Mouse (Mus musculus): ENCODE measurements around the gene Gm49450. TPM values are rescaled to one million over a fixed set of nuclear protein-coding genes. Genes with fewer than 3 reads are reported as not detected.
"Not testable (repeated sequence)": the region's sequence is repeated elsewhere in the genome, so short reads cannot be mapped to it uniquely, and the experiment has no call there.

Gm49450 gene
- polyA plus RNA-seq, 1 experiment: 559 TPM

DNA sequence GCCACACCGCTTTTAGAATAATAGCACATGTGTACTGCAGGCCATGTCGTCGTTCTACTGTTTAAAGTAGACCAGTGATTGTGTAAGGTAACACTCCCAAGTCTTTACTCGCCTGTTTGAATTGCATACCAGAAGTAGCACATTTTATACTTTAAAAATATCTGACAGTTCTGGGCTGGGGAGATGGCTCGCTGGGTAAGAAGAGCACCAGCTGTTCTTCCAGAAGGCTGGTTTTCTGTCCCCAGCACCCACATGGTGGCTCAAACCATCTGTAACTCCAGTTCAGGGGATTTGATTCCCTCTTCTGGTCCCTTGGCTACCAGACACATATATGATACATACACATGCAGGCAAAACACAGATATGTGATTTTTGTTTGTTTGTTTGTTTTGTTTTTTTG is 4.1 kb upstream of the Gm49450 start:
- H3K4me1 ChIP-seq (ENCODE audit: control insufficient read depth, insufficient read depth, low read length): no peaks in the 10 kb centered on the region; the same call in 1 of the 2 replicates
- H3K4me3 ChIP-seq (ENCODE audit: insufficient read depth, low read length): no peak overlapping the region
- TF ChIP-seq POLR2A (IDR thresholded peaks at IDR 0.05; ENCODE audit: low read depth, low read length) (no peak), CTCF (IDR thresholded peaks at IDR 0.05; ENCODE audit: borderline replicate concordance, insufficient read depth, low read length) (no peak)
- H3K27ac ChIP-seq (ENCODE audit: insufficient read depth, low read length): no peak overlapping the region

DNA sequence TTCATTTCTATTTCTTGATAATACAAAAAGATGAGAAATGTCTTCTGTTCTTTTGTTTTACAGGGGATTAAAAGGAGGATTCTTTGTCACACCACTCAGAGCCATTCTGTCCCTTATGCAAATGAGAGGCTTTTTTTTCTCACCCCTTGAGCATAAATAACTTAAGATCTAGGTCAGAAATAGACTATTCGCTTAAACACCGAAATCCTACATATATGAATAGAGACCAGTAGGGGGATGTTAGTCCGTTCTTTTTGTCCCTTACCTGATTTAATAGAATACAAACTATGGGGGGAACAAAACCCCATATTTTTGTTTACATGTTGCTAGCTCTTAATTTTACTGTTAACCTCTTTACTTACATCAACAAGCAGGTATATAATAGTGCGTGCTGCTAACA is 2.6 kb upstream of the Gm49450 start:
- H3K27ac ChIP-seq (ENCODE audit: insufficient read depth, low read length): no peak overlapping the region
- H3K4me3 ChIP-seq (ENCODE audit: insufficient read depth, low read length): no peak overlapping the region
- H3K4me1 ChIP-seq (ENCODE audit: control insufficient read depth, insufficient read depth, low read length): no peaks in the 10 kb centered on the region; the same call in 1 of the 2 replicates
- TF ChIP-seq POLR2A (IDR thresholded peaks at IDR 0.05; ENCODE audit: low read depth, low read length) (no peak), CTCF (IDR thresholded peaks at IDR 0.05; ENCODE audit: borderline replicate concordance, insufficient read depth, low read length) (no peak)

DNA sequence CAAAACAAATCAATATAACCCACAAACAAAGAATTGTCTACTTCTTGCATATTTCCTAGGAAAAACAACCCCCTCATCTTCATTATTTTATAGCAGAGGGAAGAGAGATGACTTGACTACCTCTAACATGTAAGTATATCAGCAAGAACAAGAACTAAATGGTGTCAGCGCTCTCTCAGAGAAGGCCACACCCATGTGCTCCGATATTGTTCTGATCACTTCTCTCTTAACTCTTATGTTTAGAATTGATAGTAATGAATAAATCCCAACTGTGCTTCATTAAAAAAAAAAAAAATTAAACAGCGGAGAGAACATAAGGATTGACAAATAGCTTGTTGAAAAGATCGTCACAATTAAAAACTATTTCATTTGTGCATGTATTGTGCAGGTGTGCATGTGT is 2.0 kb upstream of the Gm49450 start:
- Histone ChIP-seq H3K4me1 (ENCODE audit: control insufficient read depth, insufficient read depth, low read length) (no peaks in the 10 kb centered on the region; the same call in 1 of the 2 replicates), H3K27ac (ENCODE audit: insufficient read depth, low read length) (peak overlapping the region; percentile 18; the same call in 1 of the 2 replicates), H3K4me3 (ENCODE audit: insufficient read depth, low read length) (no peak overlapping the region)
- TF ChIP-seq POLR2A (IDR thresholded peaks at IDR 0.05; ENCODE audit: low read depth, low read length) (no peak), CTCF (IDR thresholded peaks at IDR 0.05; ENCODE audit: borderline replicate concordance, insufficient read depth, low read length) (no peak)

DNA sequence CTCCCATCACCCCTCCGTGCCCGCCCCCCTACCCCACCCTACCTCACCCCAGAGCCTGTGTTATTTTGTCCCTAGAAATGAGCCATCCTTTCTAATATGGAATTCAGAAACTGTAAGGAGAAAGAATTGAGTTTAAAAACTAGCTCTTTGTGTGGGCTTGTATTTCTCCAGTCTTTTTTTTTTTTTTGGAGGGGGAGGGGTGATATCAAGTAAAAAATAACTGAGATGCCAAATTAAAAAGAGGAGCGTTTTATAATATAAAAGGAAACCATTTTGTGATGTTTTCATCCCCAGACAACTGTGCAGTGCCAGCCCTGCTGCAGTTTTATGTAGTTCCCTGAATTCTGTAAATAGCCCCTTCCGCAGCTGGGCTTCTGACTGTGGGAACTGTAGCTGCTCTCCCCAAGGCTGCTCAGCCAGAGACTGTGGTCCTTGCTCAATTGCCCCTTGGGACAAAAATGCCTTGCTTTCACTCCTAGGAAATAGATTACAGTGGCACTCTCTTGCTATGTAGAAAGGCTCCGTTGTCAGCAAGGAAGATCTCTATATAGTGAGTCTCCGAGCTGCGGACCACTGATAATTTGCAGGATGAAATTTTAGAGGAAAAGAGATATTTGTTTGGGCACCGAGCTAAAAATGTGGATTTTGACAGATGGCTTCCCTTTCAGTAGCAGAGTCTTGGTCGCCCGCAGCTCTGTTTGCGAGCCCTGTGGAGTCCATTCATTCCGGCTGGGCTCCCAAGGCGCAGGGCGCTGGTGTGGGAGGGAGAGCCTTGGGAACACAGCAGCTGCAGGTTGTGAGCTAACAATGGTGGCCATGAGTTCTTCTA is 1.3 kb upstream of the Gm49450 start:
- TF ChIP-seq POLR2A (IDR thresholded peaks at IDR 0.05; ENCODE audit: low read depth, low read length): no peak
- no peak for TF ChIP-seq CTCF (IDR thresholded peaks at IDR 0.05; ENCODE audit: borderline replicate concordance, insufficient read depth, low read length)
- Histone ChIP-seq H3K27ac (ENCODE audit: insufficient read depth, low read length) (peak overlapping the region; percentile 18), H3K4me1 (ENCODE audit: control insufficient read depth, insufficient read depth, low read length) (no peaks in the 10 kb centered on the region; the same call in 1 of the 2 replicates), H3K4me3 (ENCODE audit: insufficient read depth, low read length) (no peak overlapping the region)

DNA sequence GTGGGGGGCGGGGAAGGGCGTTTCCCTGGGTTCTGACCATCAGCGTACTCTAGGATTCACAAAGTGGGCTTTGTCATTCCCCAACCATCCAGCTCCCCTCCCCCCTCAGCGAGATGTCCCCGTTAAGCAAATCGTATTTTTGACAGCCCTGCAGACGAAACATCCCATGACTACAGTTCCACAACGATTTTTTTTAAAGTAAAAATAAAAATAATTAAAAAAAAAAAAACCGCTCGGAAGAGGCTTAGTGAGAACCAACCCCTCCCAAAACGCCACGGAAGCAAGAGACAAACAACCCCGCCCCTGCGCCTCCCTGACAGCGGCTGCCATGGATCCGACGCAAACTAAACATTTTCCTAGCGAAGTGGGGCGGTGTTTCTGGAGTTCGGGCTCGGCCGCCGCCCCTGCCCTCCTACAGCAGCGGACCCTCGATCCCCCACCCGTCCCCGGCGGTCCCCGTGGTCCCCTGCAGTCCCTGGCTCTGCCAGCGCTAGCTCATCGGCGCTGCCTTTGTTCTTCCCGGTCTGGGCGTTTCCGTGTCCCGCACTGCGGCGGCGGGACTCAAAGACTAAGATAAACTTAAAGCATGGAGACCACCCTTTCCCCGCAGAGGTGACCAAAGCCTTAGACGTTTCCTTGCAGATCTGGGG is 475 bp downstream of the Gm49450 start:
- Histone ChIP-seq H3K4me1 (ENCODE audit: control insufficient read depth, insufficient read depth, low read length) (no peaks in the 10 kb centered on the region; the same call in 1 of the 2 replicates), H3K4me3 (ENCODE audit: insufficient read depth, low read length) (peak overlapping the region; percentile 87), H3K27ac (ENCODE audit: insufficient read depth, low read length) (peak overlapping the region; percentile 88)
- TF ChIP-seq POLR2A (IDR thresholded peaks at IDR 0.05; ENCODE audit: low read depth, low read length) (no peak), CTCF (IDR thresholded peaks at IDR 0.05; ENCODE audit: borderline replicate concordance, insufficient read depth, low read length) (no peak)

- H3K4me1 ChIP-seq (ENCODE audit: control insufficient read depth, insufficient read depth, low read length): no peaks in the 10 kb centered on the region; the same call in 1 of the 2 replicates
- TF ChIP-seq POLR2A (IDR thresholded peaks at IDR 0.05; ENCODE audit: low read depth, low read length) (no peak; the same call in 1 of the 2 replicates), CTCF (IDR thresholded peaks at IDR 0.05; ENCODE audit: borderline replicate concordance, insufficient read depth, low read length) (no peak)
- peak overlapping the region; percentile 95 for H3K4me3 ChIP-seq (ENCODE audit: insufficient read depth, low read length)
- peak overlapping the region; percentile 41 for H3K27ac ChIP-seq (ENCODE audit: insufficient read depth, low read length)
Observed at GRCm38 (mm10) chr15:98952063-98952455, 1.3 kb downstream of the Gm49450 start.

- not testable (repeated sequence) for H3K4me1 ChIP-seq (ENCODE audit: control insufficient read depth, insufficient read depth, low read length); H3K27ac ChIP-seq (ENCODE audit: insufficient read depth, low read length)
Observed at GRCm38 (mm10) chr15:98951122-98952062, 2.0 kb downstream of the Gm49450 start.

GRCm38 (mm10) chr15:98949607-98949892 is 3.8 kb downstream of the Gm49450 start:
- no peak overlapping the region for H3K4me3 ChIP-seq (ENCODE audit: insufficient read depth, low read length)
- no peaks in the 10 kb centered on the region for H3K4me1 ChIP-seq (ENCODE audit: control insufficient read depth, insufficient read depth, low read length)
- H3K27ac ChIP-seq (ENCODE audit: insufficient read depth, low read length): no peak overlapping the region
- no peak for TF ChIP-seq POLR2A (IDR thresholded peaks at IDR 0.05; ENCODE audit: low read depth, low read length)
- no peak for TF ChIP-seq CTCF (IDR thresholded peaks at IDR 0.05; ENCODE audit: borderline replicate concordance, insufficient read depth, low read length)

More at GRCm38 (mm10) chr15:98951122-98952062, 2.0 kb downstream of the Gm49450 start:
- peak overlapping the region; percentile 95 for H3K4me3 ChIP-seq (ENCODE audit: insufficient read depth, low read length)

DNA sequence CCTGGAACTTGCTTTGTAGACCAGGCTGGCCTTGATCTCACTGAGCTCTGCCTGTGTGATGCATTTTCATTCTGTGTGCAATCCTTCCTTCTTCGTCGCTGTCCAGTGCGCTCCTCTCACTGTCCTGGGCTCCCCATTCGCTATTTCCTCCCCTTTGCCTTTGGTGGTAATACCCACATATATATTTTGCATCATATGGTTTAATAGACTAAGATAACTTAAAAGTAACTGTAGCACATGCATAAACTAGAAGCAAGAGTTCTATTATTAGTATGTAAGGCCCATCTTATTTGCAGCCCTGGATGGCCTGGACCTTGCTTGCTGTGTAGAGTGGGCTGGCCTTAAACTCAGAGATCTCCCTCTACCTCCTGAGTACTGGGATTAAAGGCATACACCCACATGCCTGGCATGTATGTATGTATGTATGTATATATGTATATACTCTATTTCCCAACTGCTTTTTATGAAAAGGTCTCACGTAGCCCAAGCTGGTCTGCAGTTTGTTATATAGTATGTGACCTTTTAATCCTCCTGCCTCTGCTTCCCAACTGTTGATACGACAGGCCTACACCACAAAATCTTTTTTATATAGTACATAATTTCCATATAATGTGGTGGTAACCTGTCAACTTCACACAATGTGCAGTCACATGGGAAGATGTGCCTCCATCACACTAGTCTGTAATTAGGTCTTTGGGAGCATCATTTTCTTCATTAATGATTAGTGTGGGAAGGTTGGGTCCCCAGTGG is 4.3 kb downstream of the Gm49450 start:
- Histone ChIP-seq H3K27ac (ENCODE audit: insufficient read depth, low read length) (no peak overlapping the region), H3K4me1 (ENCODE audit: control insufficient read depth, insufficient read depth, low read length) (no peaks in the 10 kb centered on the region), H3K4me3 (ENCODE audit: insufficient read depth, low read length) (no peak overlapping the region)
- TF ChIP-seq POLR2A (IDR thresholded peaks at IDR 0.05; ENCODE audit: low read depth, low read length) (peak; percentile 76), CTCF (IDR thresholded peaks at IDR 0.05; ENCODE audit: borderline replicate concordance, insufficient read depth, low read length) (no peak)
